Mouse (Mus musculus) limb, embryonic 12.5 days (tissue): ENCODE measurements around the gene Olfr867. TPM values are rescaled to one million over a fixed set of nuclear protein-coding genes. Genes with fewer than 3 reads are reported as not detected.

Experiments used
- ATAC-seq: fragments of 200-750 bp; cut with Nextera tagmentation; 2 replicates; pipeline ENCODE4 v1.8.0; 2017; ENCODE audit warnings: low read depth, moderate TSS enrichment; ENCODE audit not compliant: insufficient number of reproducible peaks, insufficient read depth, low FRiP score, low TSS enrichment
- H3K27ac ChIP-seq: fragments of 300-500 bp; sonication (generic); 2 replicates; pipeline ENCODE4 v1.5.1; 2016; ENCODE audit warnings: mild to moderate bottlenecking, moderate library complexity
- H3K27me3 ChIP-seq: fragments of 300-500 bp; sonication (generic); 2 replicates; pipeline ENCODE4 v1.6.1; 2016; ENCODE audit warnings: mild to moderate bottlenecking, moderate library complexity
- H3K36me3 ChIP-seq: fragments of 300-500 bp; sonication (generic); 2 replicates; pipeline ENCODE4 v1.6.1; 2016; ENCODE audit warnings: mild to moderate bottlenecking, moderate library complexity
- H3K4me1 ChIP-seq: fragments of 300-500 bp; sonication (generic); replicated peaks from 2 replicates; pipeline ENCODE4 v1.6.1; 2016
- H3K4me2 ChIP-seq: fragments of 300-500 bp; sonication (generic); 2 replicates; pipeline ENCODE4 v1.6.1; 2016; ENCODE audit warnings: mild to moderate bottlenecking, moderate library complexity
- H3K4me3 ChIP-seq: fragments of 300-500 bp; sonication (generic); replicated peaks from 2 replicates; pipeline ENCODE4 v1.5.1; 2016; ENCODE audit warnings: mild to moderate bottlenecking
- H3K9ac ChIP-seq: fragments of 300-500 bp; sonication (generic); replicated peaks from 2 replicates; pipeline ENCODE4 v1.6.1; 2016; ENCODE audit warnings: mild to moderate bottlenecking, moderate library complexity
- H3K9me3 ChIP-seq: fragments of 300-500 bp; sonication (generic); 2 replicates; pipeline ENCODE4 v1.6.1; 2016; ENCODE audit warnings: mild to moderate bottlenecking, moderate library complexity
- WGBS: fragments of 180-500 bp; shearing (Covaris S2); methylation state at CpG from one replicate; pipeline ENCODE4 v1.1.7; 2016; 5-methylcytosine and 5-hydroxymethylcytosine counted together
- microRNA-seq: library from miRNA; unstranded; fragments of <30 nt; microRNA quantifications from one replicate; pipeline ENCODE4, GENCODE M21; 2017
- polyA plus RNA-seq: library from polyadenylated mRNA; unstranded; fragments of >200 nt; fragmentation: Nextera tagmentation; extraction: Ambion mirVana; gene quantifications from 2 replicates; pipeline ENCODE4 v1.2.1, GENCODE M21; 2016

Olfr867 gene
- not detected in 2 replicates for polyA plus RNA-seq

DNA sequence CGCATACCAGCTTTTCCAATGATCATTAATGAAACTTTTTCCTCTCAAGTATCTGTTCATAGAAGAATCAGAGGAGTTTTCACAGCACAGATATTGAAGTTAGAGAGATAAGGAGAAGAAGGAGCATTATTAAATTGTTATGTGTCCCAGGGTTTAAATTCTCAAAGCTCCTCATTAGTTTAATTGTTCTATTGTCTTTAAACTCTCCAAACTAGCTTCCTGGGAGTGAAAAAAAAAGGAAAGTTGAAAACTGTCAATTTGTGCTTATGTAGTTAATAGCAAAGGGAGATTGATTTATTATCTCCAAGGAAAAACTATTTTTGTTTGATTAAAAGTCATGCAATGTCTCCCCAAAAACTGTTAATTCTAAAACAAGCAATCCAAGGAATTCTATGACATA lies at the start of gene Olfr867:
Gene Olfr867, minus strand, starts transcription at position 101 of the 400 bp plus-strand sequence.
- Histone ChIP-seq H3K36me3 (no peaks in the 10 kb centered on the region), H3K9me3 (peaks cover 3% of the 10 kb centered on the region; the same call in 1 of the 2 replicates), H3K27me3 (no peaks in the 10 kb centered on the region), H3K4me1 (no peaks in the 10 kb centered on the region), H3K4me2 (no peak within 1 kb of the TSS), H3K4me3 (no peak within 1 kb of the TSS), H3K9ac (no peak within 1 kb of the TSS), H3K27ac (no peak within 1 kb of the TSS)
- 72% methylated on average over 1 of the region's 1 CpGs for WGBS
- ATAC-seq, result no peak

DNA sequence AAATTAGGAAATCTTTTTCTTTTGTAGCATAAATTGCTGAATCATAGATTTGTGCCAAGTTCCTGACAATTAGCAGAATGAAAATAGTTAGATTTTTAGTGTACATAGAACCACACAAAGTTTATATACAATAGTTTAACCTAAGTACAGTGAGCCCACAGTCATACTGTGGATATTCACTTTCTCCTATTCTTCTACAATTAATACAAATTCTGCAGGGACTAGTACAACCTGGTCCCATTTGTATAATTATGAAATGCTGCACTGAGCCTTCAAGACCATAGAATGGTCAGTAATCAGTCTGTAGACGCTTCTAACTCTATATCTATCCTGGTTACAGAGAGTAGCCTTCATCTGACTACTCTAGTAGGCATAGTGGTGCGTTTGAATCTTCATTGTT lies 41.0 kb upstream of the Olfr867 start, which contains the start of gene Olfr868:
Gene Olfr868, plus strand, starts transcription at position 301 of the 400 bp plus-strand sequence.
- Histone ChIP-seq H3K9ac (no peak within 1 kb of the TSS), H3K27me3 (no peaks in the 10 kb centered on the region), H3K4me1 (no peaks in the 10 kb centered on the region), H3K27ac (no peak within 1 kb of the TSS), H3K9me3 (peaks cover 19% of the 10 kb centered on the region), H3K4me2 (no peak within 1 kb of the TSS), H3K4me3 (no peak within 1 kb of the TSS), H3K36me3 (no peaks in the 10 kb centered on the region)
- ATAC-seq, result no peak
- WGBS, result 47% methylated on average over 2 of the region's 2 CpGs

DNA sequence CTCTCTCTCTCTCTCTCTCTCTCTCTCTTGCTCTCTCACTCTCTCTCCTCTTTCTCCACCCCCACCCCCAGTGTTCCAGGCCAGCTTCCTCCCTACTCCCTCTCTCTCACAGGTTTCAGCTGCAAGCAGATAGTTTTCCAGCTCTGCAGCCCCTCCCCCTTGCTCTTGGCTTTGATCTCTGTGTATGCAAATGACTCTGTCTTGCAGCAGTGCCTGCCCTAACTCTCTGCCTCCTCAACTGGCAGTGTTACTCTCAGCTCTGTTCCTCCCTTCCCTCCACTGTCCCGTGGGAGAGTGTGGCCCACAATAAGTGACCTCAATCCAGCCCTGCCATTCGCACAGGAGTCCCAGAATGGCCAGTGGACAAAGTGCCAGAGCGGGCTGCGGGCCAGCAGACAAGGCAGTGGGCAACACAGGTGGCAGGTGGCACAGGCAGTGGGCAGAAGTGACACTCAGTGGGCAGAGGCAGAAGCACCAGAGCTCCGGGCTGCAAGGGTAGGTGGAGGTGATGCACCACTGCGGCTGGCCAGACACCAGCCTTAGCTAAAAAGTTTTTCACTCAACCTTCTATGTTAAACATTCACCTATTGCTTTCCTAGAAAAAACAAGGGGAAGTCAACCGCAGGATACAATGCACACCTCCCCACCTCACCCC lies 16.3 kb upstream of the Olfr867 start:
- H3K4me2 ChIP-seq, result no peak overlapping the region
- no peaks in the 10 kb centered on the region for H3K36me3 ChIP-seq
- ATAC-seq, result no peak
- no peak overlapping the region for H3K9ac ChIP-seq
- no peaks in the 10 kb centered on the region for H3K4me1 ChIP-seq
- no peak overlapping the region for H3K27ac ChIP-seq
- WGBS, result 63% methylated on average over 7 of the region's 7 CpGs
- no peak overlapping the region for H3K4me3 ChIP-seq
- peaks cover 51% of the 10 kb centered on the region for H3K9me3 ChIP-seq
- no peaks in the 10 kb centered on the region for H3K27me3 ChIP-seq

DNA sequence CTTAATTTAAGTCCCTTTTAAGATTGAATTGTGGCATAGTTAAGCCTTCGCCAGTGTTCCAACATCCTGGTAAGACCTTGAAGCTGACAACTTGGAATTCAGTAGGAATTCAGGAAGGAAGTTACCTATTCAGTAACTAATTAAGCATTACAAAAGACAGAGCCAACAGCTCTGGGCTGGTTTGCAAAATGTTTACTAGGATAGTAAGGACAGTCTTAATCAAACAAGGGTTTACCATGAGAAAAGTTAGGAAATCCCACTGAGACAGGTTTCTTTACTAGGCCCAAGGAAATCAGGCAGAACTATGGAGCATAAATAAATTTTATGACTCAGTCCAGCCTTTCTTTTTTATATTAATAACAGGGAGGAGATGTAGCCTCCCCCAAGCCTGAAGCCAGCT lies 13.9 kb upstream of the Olfr867 start:
- H3K9me3 ChIP-seq, result peaks cover 41% of the 10 kb centered on the region
- ATAC-seq, result no peak
- H3K4me1 ChIP-seq, result no peaks in the 10 kb centered on the region
- no peak overlapping the region for H3K4me3 ChIP-seq
- no peaks in the 10 kb centered on the region for H3K36me3 ChIP-seq
- no peak overlapping the region for H3K27ac ChIP-seq
- 100% methylated on average over 1 of the region's 1 CpGs for WGBS
- no peak overlapping the region for H3K9ac ChIP-seq
- H3K27me3 ChIP-seq, result no peaks in the 10 kb centered on the region
- no peak overlapping the region for H3K4me2 ChIP-seq

DNA sequence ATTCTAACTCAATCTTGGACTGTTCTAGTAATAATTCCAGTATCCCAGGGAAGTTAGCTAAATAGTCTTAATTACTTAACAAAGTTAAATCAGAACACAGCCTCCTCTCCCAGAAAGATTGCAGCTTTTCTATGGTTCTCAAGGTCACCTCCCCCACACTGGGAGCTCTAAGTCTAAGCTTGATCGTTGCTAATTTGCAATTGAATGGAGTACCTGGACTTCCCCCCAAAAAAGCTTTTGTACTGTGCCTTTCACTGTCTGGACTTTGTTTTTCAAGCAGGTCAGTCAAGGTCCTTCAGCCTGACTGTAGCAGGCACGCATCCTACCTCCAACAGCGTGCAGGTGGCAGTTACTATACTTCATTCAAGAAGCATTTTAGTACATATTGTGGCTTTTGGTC lies 12.9 kb upstream of the Olfr867 start:
- no peak for ATAC-seq
- no peak overlapping the region for H3K9ac ChIP-seq
- peaks cover 37% of the 10 kb centered on the region for H3K9me3 ChIP-seq
- WGBS, result 85% methylated on average over 3 of the region's 3 CpGs
- H3K36me3 ChIP-seq, result no peaks in the 10 kb centered on the region
- H3K4me3 ChIP-seq, result no peak overlapping the region
- H3K4me1 ChIP-seq, result no peaks in the 10 kb centered on the region
- no peaks in the 10 kb centered on the region for H3K27me3 ChIP-seq
- H3K4me2 ChIP-seq, result no peak overlapping the region
- no peak overlapping the region for H3K27ac ChIP-seq

DNA sequence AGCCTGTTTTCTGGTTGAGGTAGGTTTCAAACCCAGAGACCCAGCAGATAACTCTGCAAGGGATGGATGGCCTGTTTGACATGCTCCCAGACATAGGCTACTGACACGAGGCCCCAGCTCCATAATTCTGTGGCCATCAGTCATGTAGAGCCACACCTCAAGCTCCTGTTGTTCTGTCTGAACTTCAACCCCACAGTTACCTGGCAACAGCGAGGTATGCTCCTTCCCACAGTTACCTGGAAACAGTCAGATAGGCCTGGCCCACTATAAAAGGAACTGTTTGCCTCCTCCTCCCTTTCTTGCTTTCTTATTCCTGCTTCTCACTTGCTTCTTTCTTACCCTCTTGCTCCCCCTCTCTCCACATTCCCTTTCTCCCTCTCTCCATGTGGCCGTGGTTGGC lies 9.4 kb downstream of the Olfr867 start:
- Histone ChIP-seq H3K9me3 (peaks cover 29% of the 10 kb centered on the region), H3K4me1 (no peaks in the 10 kb centered on the region), H3K4me2 (no peak overlapping the region), H3K27ac (no peak overlapping the region), H3K9ac (no peak overlapping the region), H3K36me3 (no peaks in the 10 kb centered on the region), H3K27me3 (no peaks in the 10 kb centered on the region), H3K4me3 (no peak overlapping the region)
- no peak for ATAC-seq
- 79% methylated on average over 3 of the region's 3 CpGs for WGBS

DNA sequence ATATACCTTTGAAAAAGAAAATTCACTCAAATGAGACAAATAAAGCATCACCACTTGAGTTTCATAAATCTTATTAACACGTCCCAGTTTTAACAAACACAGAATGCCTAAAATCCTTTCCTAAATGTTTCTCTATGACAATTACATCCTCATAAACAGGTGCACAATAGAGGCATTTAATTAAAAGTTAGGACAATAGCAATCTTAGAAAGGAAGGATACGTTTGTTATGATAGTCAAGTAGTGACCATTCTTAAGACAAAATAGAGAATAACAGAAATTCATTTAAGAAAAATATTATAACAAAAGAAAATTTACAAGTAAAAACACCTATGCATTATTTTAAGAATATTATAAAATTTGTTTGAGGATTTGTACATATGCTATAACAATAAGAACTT lies 29.4 kb downstream of the Olfr867 start, which contains the start of gene Olfr866:
Gene Olfr866, minus strand, starts transcription at position 101 of the 400 bp plus-strand sequence.
- no peaks in the 10 kb centered on the region for H3K27me3 ChIP-seq
- no peak within 1 kb of the TSS for H3K4me2 ChIP-seq
- H3K4me1 ChIP-seq, result no peaks in the 10 kb centered on the region
- no peak for ATAC-seq
- H3K9ac ChIP-seq, result no peak within 1 kb of the TSS
- H3K27ac ChIP-seq, result no peak within 1 kb of the TSS
- H3K4me3 ChIP-seq, result no peak within 1 kb of the TSS
- 83% methylated on average over 2 of the region's 2 CpGs for WGBS
- peaks cover 5% of the 10 kb centered on the region; the same call in 1 of the 2 replicates for H3K9me3 ChIP-seq
- H3K36me3 ChIP-seq, result no peaks in the 10 kb centered on the region

Small RNA genes lying within 50 kb of the gene (microRNA-seq; reads per million reads assigned to microRNA genes)
- not detected for gene Gm26231
- gene Gm44395, result not detected

Other genes with a start within 250 kb of the Olfr867 start
- gene Olfr860, start 207.8 kb downstream of the Olfr867 start, polyA plus RNA-seq, result not detected in 2 replicates
- not detected in 2 replicates for gene Olfr862, start 169.6 kb downstream of the Olfr867 start, polyA plus RNA-seq
- 0.20 and 0.27 TPM in 2 replicates for gene Olfr77, start 140.7 kb downstream of the Olfr867 start, polyA plus RNA-seq
- not detected in 2 replicates for gene Olfr866, start 29.5 kb downstream of the Olfr867 start, polyA plus RNA-seq
- gene Olfr868, start 41.1 kb upstream of the Olfr867 start, polyA plus RNA-seq, result not detected in 2 replicates
- gene Olfr869, start 71.4 kb upstream of the Olfr867 start, polyA plus RNA-seq, result not detected in 2 replicates
- gene Olfr870, start 116.5 kb upstream of the Olfr867 start, polyA plus RNA-seq, result not detected in 2 replicates
- not detected in 2 replicates for gene Olfr871, start 154.6 kb upstream of the Olfr867 start, polyA plus RNA-seq
- not detected in 2 replicates for gene Olfr872, start 179.6 kb upstream of the Olfr867 start, polyA plus RNA-seq
- gene Olfr39, start 224.8 kb upstream of the Olfr867 start, polyA plus RNA-seq, result not detected in 2 replicates
- gene Olfr873, start 241.0 kb upstream of the Olfr867 start, polyA plus RNA-seq, result not detected in 2 replicates